Mouse (Mus musculus) kidney, postnatal 14 days (tissue): ENCODE measurements around the gene Sfxn3.

ENCODE experiments used
- DNase-seq: peaks from one replicate; pipeline ENCODE4 v3.0.0; 2022; ENCODE audit warnings: mixed read lengths

The Sfxn3 gene

DNA sequence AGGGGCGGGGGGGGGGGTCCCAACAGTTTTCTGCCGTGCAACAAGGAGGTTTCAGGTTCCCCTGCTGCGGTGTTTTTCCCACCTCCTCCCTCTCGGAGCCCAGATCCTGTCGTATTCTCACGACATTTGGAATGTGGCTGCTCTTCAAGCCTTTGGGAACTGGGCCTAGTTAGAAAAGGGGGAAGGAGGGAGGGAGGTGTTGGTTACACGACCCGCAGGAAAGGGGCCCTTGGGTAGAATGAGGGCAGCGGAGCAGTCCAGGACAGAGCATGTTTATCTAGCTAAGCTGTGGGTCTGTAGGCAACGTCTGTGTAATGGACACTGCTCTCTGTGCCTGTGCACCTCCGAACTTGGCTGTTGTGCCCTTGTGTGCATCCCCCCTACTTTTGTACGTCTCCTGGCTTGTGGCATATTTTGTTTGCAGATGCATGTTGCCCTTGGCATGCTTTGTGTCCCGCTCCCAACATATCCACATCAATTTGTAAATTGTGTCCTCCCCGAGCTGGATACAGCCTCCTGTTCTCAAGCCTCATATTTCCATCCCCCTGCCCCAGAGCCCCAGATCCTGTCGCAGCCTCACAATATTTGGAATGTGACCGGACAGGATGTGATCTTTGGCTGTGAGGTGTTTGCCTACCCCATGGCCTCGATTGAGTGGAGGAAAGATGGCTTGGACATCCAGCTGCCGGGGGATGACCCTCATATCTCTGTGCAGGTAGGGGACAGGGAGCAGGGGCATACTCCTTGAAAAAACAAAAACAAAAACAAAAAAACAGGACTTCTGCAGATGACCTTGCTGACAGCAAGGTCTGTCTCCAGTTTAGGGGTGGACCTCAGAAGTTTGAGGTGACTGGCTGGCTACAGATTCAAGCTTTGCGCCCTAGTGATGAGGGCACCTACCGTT is 30.7 kb downstream of the Sfxn3 start:
- no peak for DNase-seq

DNA sequence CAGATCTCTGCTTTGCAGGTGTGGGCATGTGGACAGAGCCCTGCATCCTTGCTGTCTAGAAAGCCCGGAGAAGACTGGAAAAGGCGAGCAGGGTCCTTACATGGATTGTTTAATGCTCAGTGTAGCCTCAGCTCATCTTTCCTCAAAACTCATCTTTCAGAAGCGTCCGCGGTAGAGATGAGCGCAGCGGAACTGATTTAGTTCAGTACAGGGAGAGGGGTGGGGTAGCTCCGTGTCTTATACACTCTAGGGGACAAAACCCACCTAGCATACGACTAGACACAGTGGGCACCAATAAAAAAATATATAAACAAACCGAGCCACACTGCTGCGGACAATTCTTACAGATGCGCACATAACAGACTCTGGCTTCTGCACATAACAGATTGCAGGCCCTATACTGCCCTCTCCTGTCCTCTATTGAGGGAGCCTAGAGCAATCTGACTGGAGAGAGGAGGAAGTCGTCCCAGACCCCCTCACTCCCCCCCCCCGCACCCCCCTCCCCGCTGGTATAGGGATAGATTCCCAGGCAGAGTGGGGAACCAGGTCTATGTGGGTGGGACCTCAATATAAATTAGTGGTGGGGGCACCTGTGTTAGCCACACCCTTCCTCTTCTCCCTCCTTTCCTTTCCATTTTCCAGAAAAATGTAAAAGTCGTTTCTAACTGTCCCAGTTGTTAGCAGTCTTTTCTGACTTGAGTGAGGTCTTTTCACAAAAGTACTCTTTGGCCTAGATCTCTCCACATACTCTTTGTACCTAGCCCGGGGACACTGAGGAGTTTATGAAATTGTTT is 31.9 kb downstream of the Sfxn3 start:
- peak; percentile 27 for DNase-seq

DNA sequence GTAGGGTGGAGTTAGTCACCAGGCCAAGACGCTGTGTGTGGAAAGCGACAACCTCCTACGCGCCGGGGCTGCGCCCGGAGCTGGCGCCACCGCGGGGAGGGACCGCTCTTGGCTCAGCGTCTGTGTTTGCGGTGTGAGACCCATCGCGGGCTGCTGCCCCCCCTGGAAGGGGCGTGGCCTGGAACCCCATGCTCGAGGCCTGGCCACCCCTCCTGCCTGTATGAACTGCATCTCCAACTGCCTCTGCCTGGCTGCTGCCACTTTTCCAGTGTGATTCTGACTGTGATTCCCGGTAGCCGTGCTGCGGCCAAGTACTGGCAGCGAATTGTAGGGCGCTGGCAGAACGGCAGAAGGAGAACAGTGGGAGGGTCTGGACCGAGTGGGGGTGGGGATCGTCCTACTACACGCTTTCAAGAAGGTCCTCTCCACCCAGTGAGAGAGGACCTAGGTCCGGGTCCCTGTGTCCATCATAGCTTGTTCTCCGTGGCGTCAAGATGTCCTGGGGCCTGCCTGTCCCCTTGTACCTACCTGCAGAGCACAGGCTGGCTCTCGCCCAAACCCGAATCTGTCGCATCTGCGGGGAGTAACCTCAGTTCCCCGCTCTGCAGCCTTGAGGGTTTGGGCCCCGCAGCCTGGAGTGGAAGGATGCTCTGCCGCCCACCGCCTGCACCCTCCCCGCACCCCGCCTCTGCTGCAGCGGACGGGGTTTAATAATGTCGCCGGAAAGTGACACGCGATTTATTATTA is 32.6 kb downstream of the Sfxn3 start:
- peak; percentile 76 for DNase-seq

DNA sequence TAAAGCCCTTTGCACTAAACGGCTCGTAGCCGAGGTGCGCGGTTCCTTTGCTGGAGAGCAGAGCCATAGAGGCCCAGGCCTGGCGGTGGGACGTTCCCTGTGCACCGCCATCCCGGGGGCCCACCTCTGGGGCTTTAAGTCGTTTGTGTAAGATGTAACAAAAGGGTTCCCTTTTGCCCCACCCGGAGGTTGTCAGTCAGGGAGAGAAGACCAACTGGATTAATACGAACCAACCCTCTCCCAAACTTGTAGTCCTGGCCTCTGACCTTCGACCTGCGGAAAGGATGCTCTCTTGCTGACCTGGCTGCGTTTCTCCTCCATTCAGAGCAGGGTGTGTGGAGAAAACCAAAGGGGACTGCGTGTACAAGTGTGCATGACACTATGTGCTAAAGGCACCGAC is 33.4 kb downstream of the Sfxn3 start:
- no peak for DNase-seq

DNA sequence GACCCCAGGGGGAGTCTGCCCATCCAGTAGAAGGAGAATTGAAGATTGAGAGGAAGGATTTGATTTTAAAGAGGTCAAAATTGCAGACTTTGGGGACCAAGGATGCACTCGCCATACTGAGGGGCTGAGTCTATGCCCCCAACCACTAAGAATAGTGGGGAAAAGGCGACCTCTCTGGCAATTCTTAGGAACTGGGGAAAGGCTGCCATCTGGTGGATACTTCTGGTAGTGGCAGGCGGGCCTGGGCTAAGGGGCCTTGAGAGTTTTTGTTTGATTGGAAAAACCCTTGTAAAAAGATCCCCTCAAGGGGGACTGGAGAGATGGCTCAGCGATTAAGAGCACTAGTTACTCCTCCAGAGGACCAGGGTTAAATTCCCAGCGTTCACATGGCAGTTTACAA is 34.0 kb downstream of the Sfxn3 start:
- DNase-seq = peak; percentile 67

DNA sequence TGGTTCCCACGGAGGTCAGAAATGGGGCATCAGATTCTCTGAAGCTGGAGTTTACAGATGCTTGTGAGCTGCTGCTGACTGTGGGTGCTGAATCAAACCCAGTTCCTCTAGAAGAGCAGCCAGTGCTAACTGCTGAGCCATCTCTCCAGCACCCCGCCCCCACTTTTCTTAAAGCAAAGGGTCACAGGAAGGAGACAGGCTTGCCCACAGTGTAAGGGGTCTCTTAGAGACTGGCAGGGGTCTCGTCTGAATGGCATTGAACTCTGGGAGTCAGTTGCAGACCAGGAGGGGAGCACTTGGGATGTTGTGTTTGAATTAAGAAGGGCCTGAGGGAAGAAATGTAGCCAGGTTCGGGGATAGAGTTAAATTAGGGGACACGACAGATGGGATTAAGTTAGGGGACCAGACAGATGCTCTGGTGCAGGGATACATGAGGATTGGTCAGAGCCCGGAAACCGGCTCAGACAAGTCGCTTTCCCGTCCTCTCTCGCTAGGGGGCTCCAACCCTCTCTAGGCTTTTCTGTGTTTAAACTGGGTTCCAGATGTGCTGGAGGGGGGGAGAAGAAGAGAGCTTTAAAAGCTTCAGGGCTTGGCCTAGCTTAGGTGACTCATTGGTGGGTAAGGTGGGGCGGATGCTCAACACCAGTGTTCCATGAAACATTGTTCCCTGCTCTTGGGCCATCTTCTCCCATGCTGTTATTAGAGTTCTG is 34.7 kb downstream of the Sfxn3 start:
- peak; percentile 58 for DNase-seq

DNA sequence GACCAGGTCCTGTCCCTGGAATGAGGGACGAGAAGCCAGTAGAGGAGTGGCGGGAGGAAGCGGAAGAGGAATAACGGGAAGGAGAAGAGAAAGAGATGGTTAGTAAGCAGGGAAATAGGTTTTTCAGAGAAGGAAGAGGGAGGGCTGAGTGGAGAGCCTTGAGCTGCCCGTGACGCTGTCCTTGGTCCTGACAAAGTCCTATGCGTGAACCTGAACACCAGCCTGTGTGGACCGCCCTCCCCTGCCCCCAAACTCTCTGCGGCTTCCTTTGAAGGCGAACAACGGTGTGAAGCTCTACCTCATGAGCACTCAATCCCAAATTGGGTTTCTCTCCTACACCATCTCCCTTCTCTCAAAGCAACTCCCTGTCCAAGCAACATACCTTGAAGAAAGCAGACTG is 50.6 kb downstream of the Sfxn3 start:
- DNase-seq = peak; percentile 66

DNA sequence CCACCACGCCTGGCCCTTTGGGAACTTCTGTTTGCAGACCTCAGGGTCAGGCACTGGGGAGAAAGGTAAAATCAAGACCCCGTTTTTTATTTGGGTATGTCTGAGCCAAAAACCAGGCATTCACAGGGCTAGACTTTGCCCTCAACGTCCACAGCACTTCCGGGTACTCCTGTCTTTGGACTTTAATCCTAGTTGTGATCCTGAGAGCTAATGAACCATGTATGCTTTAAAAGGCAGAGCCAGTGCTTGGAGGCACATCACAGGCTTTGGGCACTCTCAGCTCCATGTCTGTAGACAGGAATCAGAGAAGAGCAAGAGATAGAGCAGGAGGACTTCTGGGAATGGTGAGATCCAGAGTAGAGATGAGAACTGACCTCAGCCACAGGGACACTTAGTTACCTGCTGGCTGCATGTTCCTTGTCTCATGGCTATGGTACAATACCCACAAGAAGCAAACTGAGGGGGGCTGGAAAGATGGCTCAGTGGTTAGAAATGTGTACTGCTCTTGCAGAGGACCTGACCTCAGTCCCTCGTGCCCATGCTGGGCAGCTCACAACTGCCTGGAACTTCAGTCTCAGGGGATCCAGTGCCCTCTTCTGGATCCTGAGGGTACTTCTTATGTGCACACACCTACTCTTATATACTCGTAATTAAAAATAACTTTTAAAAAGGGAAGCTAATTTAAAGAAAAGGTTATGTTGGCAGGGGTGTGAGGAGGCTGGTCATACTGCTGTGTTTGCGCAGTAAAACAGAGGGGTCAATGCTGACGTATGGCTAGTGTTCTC is 53.4 kb downstream of the Sfxn3 start:
- DNase-seq = no peak

DNA sequence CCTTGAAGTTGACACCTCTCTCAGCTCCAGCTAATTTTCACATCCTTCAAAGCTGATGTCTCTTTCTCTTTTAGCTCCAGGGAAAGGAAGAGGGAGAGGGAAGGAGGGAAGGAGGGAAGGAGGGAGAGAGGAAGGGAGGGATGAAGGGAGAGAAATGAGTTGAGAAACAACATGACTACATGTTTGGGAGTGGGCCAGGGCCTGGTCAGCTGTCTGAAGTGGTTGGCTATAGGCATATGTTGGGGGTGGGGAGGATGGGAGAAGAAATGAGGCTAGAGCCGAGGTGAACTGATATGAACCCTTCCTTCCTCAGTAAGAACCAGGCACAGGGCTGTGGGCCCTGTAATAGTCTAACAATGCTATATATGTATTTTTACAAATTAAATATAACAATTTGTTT is 58.3 kb downstream of the Sfxn3 start:
- no peak for DNase-seq
